Mouse (Mus musculus): ENCODE data around the gene Pex11a.

Gene Pex11a

DNA sequence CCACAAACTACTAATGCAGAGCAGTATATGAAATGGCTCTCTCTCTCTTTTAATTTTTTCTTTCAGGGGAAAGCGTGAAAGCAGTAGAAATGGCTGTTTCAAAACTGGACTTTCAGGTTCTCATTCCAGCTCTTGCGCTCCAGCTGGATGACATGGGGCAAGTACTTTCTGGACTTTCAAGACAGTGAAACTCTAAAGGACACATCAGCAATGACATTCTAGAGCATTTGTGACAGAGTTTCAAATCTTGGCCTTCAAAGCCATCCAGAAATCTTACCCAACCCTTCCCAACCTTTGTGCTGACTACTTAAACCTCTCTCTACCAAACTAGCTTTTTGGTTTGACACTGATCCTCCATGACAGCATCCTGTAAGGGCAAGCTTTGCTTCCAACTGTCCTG lies 4.0 kb downstream of the Pex11a start:
- DNase-seq (ENCODE audit: low read depth, low spot score) = no peak

DNA sequence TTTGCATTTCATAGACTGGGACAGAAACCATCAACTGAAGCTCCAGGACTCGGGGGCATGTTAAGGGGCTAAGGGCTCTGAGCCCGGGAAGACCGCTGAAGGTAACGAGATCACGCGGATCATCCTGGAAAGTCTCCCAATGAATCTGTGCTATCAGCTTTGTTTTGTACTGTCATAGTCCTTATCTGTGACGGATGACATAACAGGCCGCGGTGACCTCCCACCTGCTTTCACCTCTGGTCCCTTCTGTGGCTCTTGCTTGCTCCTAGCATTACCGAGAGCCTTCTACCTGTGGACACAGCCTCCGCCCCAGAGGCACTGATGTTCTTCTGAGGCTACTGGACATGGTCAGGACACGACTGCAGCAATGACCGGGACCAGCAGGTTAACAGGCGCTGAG lies 6.4 kb downstream of the Pex11a start:
- no peak for DNase-seq (ENCODE audit: low read depth, low spot score)

DNA sequence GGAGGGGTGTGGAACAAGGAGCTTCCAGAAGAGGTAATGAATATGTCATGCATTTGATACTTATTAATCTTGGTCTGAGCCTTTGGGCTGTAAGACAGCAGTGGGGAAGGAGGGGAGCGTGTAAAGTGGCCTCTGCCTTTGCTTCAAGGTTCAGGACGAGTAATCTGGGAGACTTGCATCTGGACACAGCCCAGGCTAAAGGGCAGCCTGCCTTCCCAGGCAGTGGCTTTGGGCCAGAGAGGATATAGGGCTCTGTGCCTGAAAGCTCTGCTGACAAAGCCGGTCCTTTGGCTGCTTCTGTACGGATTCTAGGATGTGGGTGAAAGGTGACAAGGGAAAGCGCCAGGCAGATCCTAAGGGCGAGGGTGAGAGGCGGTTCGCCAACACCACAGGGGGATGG lies 8.4 kb downstream of the Pex11a start:
- no peak for DNase-seq (ENCODE audit: low read depth, low spot score)

GRCm38 (mm10) chr7:79732622-79733021 lies 10.3 kb downstream of the Pex11a start, which contains the start of gene Plin1:
Plin1 (minus strand) TSS chr7:79732903.
- DNase-seq (ENCODE audit: low read depth, low spot score) = no peak

DNA sequence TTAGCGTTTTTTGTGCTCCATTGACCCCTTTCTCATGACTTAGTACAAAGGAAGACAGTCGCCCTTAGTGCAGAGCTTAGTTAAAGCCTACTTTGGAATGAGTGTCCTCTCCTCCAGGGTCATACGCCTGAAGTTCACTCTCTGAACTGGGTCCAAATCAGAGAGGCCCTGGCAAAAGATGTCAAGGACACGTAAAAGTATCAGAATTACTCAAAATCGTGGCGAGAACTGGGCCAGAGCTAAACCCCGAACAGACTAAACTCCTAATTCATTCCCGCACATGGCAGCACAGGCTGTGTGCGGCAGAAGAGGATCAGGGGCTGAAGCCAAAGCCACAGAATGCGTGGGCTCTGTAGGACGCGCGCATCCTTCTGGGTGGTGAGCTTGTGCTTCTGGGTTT lies 11.5 kb downstream of the Pex11a start:
- no peak for DNase-seq (ENCODE audit: low read depth, low spot score)

- peak; percentile 69 for DNase-seq (ENCODE audit: low read depth, low spot score)
These were observed 13.1 kb downstream of the Pex11a start for GRCm38 (mm10) chr7:79729743-79730370.

DNA sequence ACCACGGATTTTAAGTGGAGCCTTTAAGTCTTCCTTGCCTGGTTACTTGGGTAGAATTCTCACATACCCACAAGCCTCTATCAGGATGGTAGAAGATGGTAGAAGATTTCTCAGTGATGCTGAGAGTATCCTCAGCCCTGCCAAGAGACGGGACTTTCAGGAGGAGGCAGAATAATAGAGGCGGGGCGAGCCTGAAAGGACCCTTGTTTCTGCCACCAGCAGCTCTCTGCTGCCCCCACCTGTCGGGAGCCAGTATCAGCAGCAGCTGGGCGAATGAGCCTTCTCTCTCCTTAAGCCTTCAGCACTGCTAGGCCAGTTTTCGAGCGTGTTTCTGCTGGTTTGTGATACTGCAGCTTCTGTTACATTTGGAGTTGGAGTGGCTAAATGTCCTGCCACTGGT lies 13.8 kb downstream of the Pex11a start:
- peak; percentile 85 for DNase-seq (ENCODE audit: low read depth, low spot score)

DNA sequence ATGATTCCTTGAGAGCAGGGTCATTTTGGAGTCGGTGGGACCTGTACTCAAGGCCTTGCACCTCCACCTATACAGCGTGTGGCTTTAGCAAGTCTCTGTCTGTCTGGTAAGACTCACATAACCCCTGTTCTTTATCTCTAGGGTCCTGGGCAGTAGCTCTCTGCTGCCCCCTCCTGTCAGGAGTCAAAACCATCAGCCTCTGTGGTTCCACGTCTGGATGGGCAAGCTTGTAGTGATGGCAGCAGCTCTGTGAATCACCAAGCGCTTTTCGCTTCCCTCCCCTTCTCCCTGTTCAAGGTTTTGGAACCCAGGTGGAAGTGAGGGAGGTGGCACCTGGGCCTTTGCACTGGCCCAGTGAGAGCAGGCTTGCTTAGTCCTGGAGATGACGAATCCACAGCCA lies 14.7 kb downstream of the Pex11a start:
- DNase-seq (ENCODE audit: low read depth, low spot score) = peak; percentile 89

- peak; percentile 81 for DNase-seq (ENCODE audit: low read depth, low spot score)
These were observed 15.8 kb downstream of the Pex11a start for GRCm38 (mm10) chr7:79727091-79727490.

DNA sequence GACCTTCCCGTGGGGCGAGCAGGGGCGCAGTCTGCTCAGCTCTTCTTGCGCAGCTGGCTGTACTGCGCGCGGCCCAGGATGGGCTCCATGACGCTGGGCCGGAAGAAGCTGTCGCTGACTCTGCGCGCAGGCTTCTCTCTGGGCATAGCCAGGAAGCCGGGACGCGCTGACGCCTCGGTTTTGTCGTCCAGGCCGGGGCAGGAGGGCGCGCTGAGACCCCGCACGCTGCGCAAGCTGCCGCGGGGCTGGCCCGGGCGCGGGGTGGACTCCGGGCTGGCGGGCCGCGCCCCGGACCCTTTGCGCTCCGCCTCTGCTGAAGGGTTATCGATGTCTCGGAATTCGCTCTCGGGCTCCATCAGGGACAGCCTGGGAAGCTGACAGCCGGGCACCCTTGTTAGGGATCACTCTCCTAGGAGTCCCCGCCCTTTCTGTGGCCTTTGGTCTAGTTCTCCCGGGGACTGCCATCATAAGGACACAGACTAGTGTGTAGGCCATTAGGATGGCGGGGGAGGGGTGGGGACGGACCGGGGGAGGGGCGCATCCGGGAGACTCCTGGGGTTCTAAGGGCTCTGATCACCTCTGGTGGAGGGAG lies 21.4 kb downstream of the Pex11a start:
- DNase-seq (ENCODE audit: low read depth, low spot score) = peak; percentile 46

DNA sequence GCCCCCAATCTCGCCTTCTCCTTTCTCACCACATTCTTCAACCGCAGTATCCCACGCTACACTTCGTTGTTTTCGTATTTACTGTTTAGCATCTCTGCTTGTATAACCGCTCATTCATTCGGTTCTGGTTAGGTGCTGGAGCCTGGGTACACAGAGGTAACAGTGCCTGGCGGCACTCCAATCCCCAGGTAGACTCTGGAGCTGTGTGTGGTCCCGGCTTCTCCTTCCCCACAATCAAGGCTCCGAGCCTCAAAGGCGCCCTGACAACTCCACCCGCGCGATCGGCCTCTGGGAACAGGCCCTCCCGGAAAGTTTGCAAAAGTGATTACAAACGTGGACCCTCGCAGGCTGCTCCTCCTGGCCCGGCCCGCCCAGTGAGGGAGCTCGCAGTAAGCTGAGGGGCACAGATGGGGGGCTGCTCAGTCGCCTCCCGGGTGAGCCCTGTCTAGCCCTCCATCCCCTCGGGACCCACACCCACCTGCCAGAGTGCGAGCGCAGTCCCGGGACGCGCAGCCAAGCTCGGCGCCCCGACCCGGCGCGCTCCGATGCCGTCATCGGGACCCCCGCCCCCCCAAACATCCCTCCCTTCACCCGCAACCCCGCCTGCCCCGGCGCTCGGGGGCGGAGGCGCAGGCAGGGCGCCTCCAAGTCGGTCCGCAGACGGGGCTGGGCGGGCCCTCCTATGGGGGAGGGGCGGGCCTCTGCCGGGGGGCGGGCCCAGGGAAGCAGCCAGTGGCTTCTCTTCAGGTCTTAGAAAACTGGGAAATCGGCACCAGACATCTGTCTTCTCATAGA lies 27.5 kb downstream of the Pex11a start, which contains the start of gene Kif7:
Gene Kif7 (minus strand): TSS at position 534 of the 795 bp plus-strand sequence.
- peak; percentile 91 for DNase-seq (ENCODE audit: low read depth, low spot score)

- no peak for DNase-seq (ENCODE audit: low read depth, low spot score)
These were observed 32.1 kb downstream of the Pex11a start for GRCm38 (mm10) chr7:79710831-79711230.

- DNase-seq (ENCODE audit: low read depth, low spot score) = peak; percentile 79
These were observed 32.8 kb downstream of the Pex11a start for GRCm38 (mm10) chr7:79710130-79710607.

GRCm38 (mm10) chr7:79705210-79705609 lies 37.7 kb downstream of the Pex11a start:
- DNase-seq (ENCODE audit: low read depth, low spot score) = no peak

DNA sequence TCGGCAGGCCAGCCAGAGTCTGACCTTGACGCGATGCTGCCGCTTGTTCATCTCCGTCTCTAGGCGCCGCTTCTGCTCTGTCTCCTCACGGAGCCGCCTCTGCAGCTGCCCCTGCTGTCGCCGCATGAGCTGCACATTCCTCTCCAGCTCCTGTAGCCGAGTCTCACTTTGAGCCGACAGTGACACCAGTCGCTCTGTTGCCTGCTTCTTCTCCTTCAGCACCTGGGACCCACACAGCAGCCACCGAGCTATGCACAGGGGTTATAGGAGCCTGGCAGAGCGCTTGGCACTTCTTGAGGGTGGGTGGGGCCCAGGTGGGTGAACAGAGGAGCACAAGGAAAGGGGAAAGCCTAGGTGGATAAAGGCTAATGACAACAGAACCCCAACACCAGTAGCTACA lies 40.2 kb downstream of the Pex11a start:
- no peak for DNase-seq (ENCODE audit: low read depth, low spot score)

DNA sequence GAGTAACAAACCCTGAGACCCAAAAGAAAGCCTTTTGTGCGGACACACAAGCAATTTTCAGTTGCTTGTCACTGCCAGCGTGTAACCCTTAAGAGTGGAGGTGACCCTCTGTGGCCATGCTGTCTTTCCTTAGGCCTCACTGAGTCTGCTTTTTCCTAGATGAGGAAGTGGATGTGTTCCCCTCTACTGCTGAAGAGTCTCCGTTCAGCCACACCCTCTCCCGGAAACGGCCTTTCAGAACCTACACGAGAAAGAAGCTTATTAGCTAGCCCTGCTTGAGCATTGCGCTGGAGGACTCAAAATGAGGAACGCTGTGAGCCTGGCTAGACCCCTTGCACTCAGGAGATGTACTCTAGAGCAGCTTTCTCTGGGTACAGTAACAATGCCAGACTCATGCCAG lies 46.4 kb downstream of the Pex11a start:
- DNase-seq (ENCODE audit: low read depth, low spot score) = no peak

All from ES-CJ7 (cell line).